Mouse (Mus musculus): ENCODE results near the gene Tfip11. TPM values are rescaled to one million over a fixed set of nuclear protein-coding genes. Genes with fewer than 3 reads are reported as not detected.

The Tfip11 gene
- polyA plus RNA-seq, 1 experiment, result 44.9 TPM

- Histone ChIP-seq H3ac (ENCODE audit: control insufficient read depth, insufficient read length, low read depth) (no peak overlapping the region), H3K36me3 (ENCODE audit: control insufficient read depth, insufficient read depth) (no peaks in the 10 kb centered on the region), H3K4me3 (ENCODE audit: insufficient read depth, poor library complexity, severe bottlenecking) (no peak overlapping the region), H3K79me2 (ENCODE audit: control insufficient read depth, insufficient read depth) (no peaks in the 10 kb centered on the region), H3K79me3 (ENCODE audit: low read depth) (no peaks in the 10 kb centered on the region), H3K27me3 (ENCODE audit: control insufficient read depth, insufficient read depth, insufficient read length) (no peaks in the 10 kb centered on the region)
- TF ChIP-seq CEBPB (IDR thresholded peaks at IDR 0.05; ENCODE audit: low read depth) (no peak), MAX (IDR thresholded peaks at IDR 0.05) (no peak), USF1 (IDR thresholded peaks at IDR 0.05; ENCODE audit: low read depth) (no peak), FOSL1 (IDR thresholded peaks at IDR 0.05; ENCODE audit: insufficient read depth, low read length, poor library complexity, severe bottlenecking) (no peak), MYOG (IDR thresholded peaks at IDR 0.05; ENCODE audit: control insufficient read depth, extremely low read depth, insufficient read length) (no peak), CTCF (IDR thresholded peaks at IDR 0.05; ENCODE audit: control insufficient read depth, insufficient read depth, insufficient read length) (no peak), MYOD1 (IDR thresholded peaks at IDR 0.05; ENCODE audit: control insufficient read depth, insufficient read length, low read depth) (no peak)
Measured at GRCm38 (mm10) chr5:112360077-112360476, 33.9 kb downstream of the Tfip11 start.

DNA sequence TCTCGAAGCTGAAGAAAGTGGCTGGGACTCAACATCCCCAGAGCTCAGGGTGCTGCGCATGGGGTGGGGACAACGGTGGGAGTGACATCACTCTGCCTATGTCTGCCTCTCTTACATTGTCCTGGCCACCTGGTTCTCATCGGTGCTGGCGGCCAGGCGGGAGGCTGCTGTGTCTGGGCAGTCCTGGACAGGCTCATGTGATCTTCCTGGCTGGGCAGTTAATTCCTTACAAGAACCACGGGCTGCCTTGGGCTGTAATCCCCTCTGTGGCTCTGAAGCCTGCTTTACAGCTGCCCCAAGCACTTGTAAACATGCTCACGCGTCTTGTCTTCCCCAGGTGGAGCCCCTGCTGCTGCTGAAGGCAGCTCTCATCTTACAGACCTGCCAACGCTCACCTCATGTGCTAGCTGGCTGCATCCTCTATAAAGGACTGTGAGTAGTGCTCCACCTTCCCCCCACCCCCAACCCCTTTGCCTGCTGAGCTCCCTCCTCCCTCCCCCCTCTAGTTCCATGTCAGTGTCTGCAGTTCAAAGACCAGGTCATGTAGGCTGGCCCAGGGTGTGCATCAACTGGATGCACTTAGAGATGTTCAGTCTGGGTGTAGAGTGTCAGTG, 38.1 kb downstream of the Tfip11 start:
- TF ChIP-seq MYOG (IDR thresholded peaks at IDR 0.05; ENCODE audit: control insufficient read depth, extremely low read depth, insufficient read length), result no peak
- Histone ChIP-seq H3K4me3 (ENCODE audit: insufficient read depth, poor library complexity, severe bottlenecking) (no peak overlapping the region), H3K36me3 (ENCODE audit: control insufficient read depth, insufficient read depth) (peaks cover 12% of the 10 kb centered on the region), H3K27me3 (ENCODE audit: control insufficient read depth, insufficient read depth, insufficient read length) (no peaks in the 10 kb centered on the region), H3ac (ENCODE audit: control insufficient read depth, insufficient read length, low read depth) (no peak overlapping the region), H3K79me3 (ENCODE audit: low read depth) (no peaks in the 10 kb centered on the region), H3K79me2 (ENCODE audit: control insufficient read depth, insufficient read depth) (peaks cover 7% of the 10 kb centered on the region)

- H3K36me3 ChIP-seq (ENCODE audit: control insufficient read depth, insufficient read depth), result peaks cover 25% of the 10 kb centered on the region
- H3K79me2 ChIP-seq (ENCODE audit: control insufficient read depth, insufficient read depth), result peaks cover 18% of the 10 kb centered on the region
- H3K27me3 ChIP-seq (ENCODE audit: control insufficient read depth, insufficient read depth, insufficient read length), result no peaks in the 10 kb centered on the region
- no peak overlapping the region for H3ac ChIP-seq (ENCODE audit: control insufficient read depth, insufficient read length, low read depth)
- TF ChIP-seq FOSL1 (IDR thresholded peaks at IDR 0.05; ENCODE audit: insufficient read depth, low read length, poor library complexity, severe bottlenecking), result no peak
- no peaks in the 10 kb centered on the region for H3K79me3 ChIP-seq (ENCODE audit: low read depth)
- no peak overlapping the region for H3K4me3 ChIP-seq (ENCODE audit: insufficient read depth, poor library complexity, severe bottlenecking)
Measured at GRCm38 (mm10) chr5:112366879-112367278, 40.7 kb downstream of the Tfip11 start.

GRCm38 (mm10) chr5:112367338-112367737, 41.2 kb downstream of the Tfip11 start:
- TF ChIP-seq USF1 (IDR thresholded peaks at IDR 0.05; ENCODE audit: low read depth), result no peak
- no peak for TF ChIP-seq CTCF (IDR thresholded peaks at IDR 0.05; ENCODE audit: control insufficient read depth, insufficient read depth, insufficient read length)
- no peak for TF ChIP-seq MYOG (IDR thresholded peaks at IDR 0.05; ENCODE audit: control insufficient read depth, extremely low read depth, insufficient read length)
- no peak for TF ChIP-seq MYOD1 (IDR thresholded peaks at IDR 0.05; ENCODE audit: control insufficient read depth, insufficient read length, low read depth)
- TF ChIP-seq FOSL1 (IDR thresholded peaks at IDR 0.05; ENCODE audit: insufficient read depth, low read length, poor library complexity, severe bottlenecking), result no peak
- no peak for TF ChIP-seq MAX (IDR thresholded peaks at IDR 0.05)
- no peak for TF ChIP-seq CEBPB (IDR thresholded peaks at IDR 0.05; ENCODE audit: low read depth)
- H3K79me3 ChIP-seq (ENCODE audit: low read depth), result no peaks in the 10 kb centered on the region
- H3ac ChIP-seq (ENCODE audit: control insufficient read depth, insufficient read length, low read depth), result no peak overlapping the region
- no peak overlapping the region for H3K4me3 ChIP-seq (ENCODE audit: insufficient read depth, poor library complexity, severe bottlenecking)
- no peaks in the 10 kb centered on the region for H3K27me3 ChIP-seq (ENCODE audit: control insufficient read depth, insufficient read depth, insufficient read length)
- peaks cover 18% of the 10 kb centered on the region for H3K79me2 ChIP-seq (ENCODE audit: control insufficient read depth, insufficient read depth)
- peaks cover 25% of the 10 kb centered on the region for H3K36me3 ChIP-seq (ENCODE audit: control insufficient read depth, insufficient read depth)

- TF ChIP-seq CTCF (IDR thresholded peaks at IDR 0.05; ENCODE audit: control insufficient read depth, insufficient read depth, insufficient read length) (no peak), MYOG (IDR thresholded peaks at IDR 0.05; ENCODE audit: control insufficient read depth, extremely low read depth, insufficient read length) (no peak), FOSL1 (IDR thresholded peaks at IDR 0.05; ENCODE audit: insufficient read depth, low read length, poor library complexity, severe bottlenecking) (peak; percentile 49), MYOD1 (IDR thresholded peaks at IDR 0.05; ENCODE audit: control insufficient read depth, insufficient read length, low read depth) (no peak), CEBPB (IDR thresholded peaks at IDR 0.05; ENCODE audit: low read depth) (no peak), MAX (IDR thresholded peaks at IDR 0.05) (peak; percentile 71), USF1 (IDR thresholded peaks at IDR 0.05; ENCODE audit: low read depth) (no peak)
- no peak overlapping the region for H3ac ChIP-seq (ENCODE audit: control insufficient read depth, insufficient read length, low read depth)
- no peaks in the 10 kb centered on the region for H3K79me3 ChIP-seq (ENCODE audit: low read depth)
- peaks cover 25% of the 10 kb centered on the region for H3K36me3 ChIP-seq (ENCODE audit: control insufficient read depth, insufficient read depth)
- H3K27me3 ChIP-seq (ENCODE audit: control insufficient read depth, insufficient read depth, insufficient read length), result no peaks in the 10 kb centered on the region
- peak overlapping the region; percentile 16 for H3K4me3 ChIP-seq (ENCODE audit: insufficient read depth, poor library complexity, severe bottlenecking)
- H3K79me2 ChIP-seq (ENCODE audit: control insufficient read depth, insufficient read depth), result peaks cover 18% of the 10 kb centered on the region
Measured at GRCm38 (mm10) chr5:112367929-112368328, 41.8 kb downstream of the Tfip11 start.

GRCm38 (mm10) chr5:112368666-112369065, 42.5 kb downstream of the Tfip11 start:
- peaks cover 25% of the 10 kb centered on the region for H3K36me3 ChIP-seq (ENCODE audit: control insufficient read depth, insufficient read depth)
- no peaks in the 10 kb centered on the region for H3K79me3 ChIP-seq (ENCODE audit: low read depth)
- no peaks in the 10 kb centered on the region for H3K27me3 ChIP-seq (ENCODE audit: control insufficient read depth, insufficient read depth, insufficient read length)
- peak overlapping the region; percentile 16 for H3K4me3 ChIP-seq (ENCODE audit: insufficient read depth, poor library complexity, severe bottlenecking)
- TF ChIP-seq USF1 (IDR thresholded peaks at IDR 0.05; ENCODE audit: low read depth) (no peak), CEBPB (IDR thresholded peaks at IDR 0.05; ENCODE audit: low read depth) (no peak), FOSL1 (IDR thresholded peaks at IDR 0.05; ENCODE audit: insufficient read depth, low read length, poor library complexity, severe bottlenecking) (no peak), MYOD1 (IDR thresholded peaks at IDR 0.05; ENCODE audit: control insufficient read depth, insufficient read length, low read depth) (peak; percentile 47)
- peak overlapping the region; percentile 22 for H3ac ChIP-seq (ENCODE audit: control insufficient read depth, insufficient read length, low read depth)
- peaks cover 18% of the 10 kb centered on the region for H3K79me2 ChIP-seq (ENCODE audit: control insufficient read depth, insufficient read depth)
